Mouse (Mus musculus): ENCODE data around the gene Brat1. TPM values are rescaled to one million over a fixed set of nuclear protein-coding genes. Genes with fewer than 3 reads are reported as not detected.

The Brat1 gene
- total RNA-seq, 2 experiments from 2014 or later = 24.8 to 27.4 TPM

- intact Hi-C loops (cut with DNase I) = no loop called here
- peak in 1 of 2 experiments; percentile 70 for DNase-seq (ENCODE audit: low spot score in 2 of 2)
Measured at GRCm38 (mm10) chr5:140688434-140688833, 16.4 kb upstream of the Brat1 start.

- intact Hi-C loops (cut with DNase I) = no loop called here
- no peak for DNase-seq (ENCODE audit: low spot score in 2 of 2)
Measured at GRCm38 (mm10) chr5:140695987-140696386, 8.8 kb upstream of the Brat1 start.

- no peak for DNase-seq (ENCODE audit: low spot score in 2 of 2)
- intact Hi-C loops (cut with DNase I) = no loop called here
Measured at GRCm38 (mm10) chr5:140699776-140700175, 5.0 kb upstream of the Brat1 start.

- intact Hi-C loops (cut with DNase I) = no loop called here
- DNase-seq (ENCODE audit: low spot score in 2 of 2) = no peak
Measured at GRCm38 (mm10) chr5:140701661-140702060, 3.1 kb upstream of the Brat1 start.

GRCm38 (mm10) chr5:140702103-140702513 lies 2.7 kb upstream of the Brat1 start, which contains the start of gene Iqce:
Gene Iqce (minus strand): TSS chr5:140702378.
- intact Hi-C loops (cut with DNase I) = no loop called here
- DNase-seq (ENCODE audit: low spot score in 2 of 2) = peak; percentile 95 to 97

- DNase-seq (ENCODE audit: low spot score in 2 of 2) = no peak
- intact Hi-C loops (cut with DNase I) = no loop called here
Measured at GRCm38 (mm10) chr5:140702618-140703175, 2.1 kb upstream of the Brat1 start.

GRCm38 (mm10) chr5:140703480-140704377 lies 1.1 kb upstream of the Brat1 start:
- DNase-seq (ENCODE audit: low spot score in 2 of 2) = no peak
- intact Hi-C loops (cut with DNase I) = loop anchor here (2.0 kb wide), 1 partner anchor 55 kb away; the partner anchor contains the start of gene Ttyh3

- intact Hi-C loops (cut with DNase I) = loop anchor here (2.0 to 5.0 kb wide), 2 partner anchors 42 to 57 kb away; partner anchors contain the start of gene Ttyh3
- DNase-seq (ENCODE audit: low spot score in 2 of 2) = no peak
Measured at GRCm38 (mm10) chr5:140705501-140706171, 825 bp downstream of the Brat1 start.

- no peak for DNase-seq (ENCODE audit: low spot score in 2 of 2)
- intact Hi-C loops (cut with DNase I) = no loop called here
Measured at GRCm38 (mm10) chr5:140710315-140710714, 5.5 kb downstream of the Brat1 start.

- intact Hi-C loops (cut with DNase I) = no loop called here
- DNase-seq (ENCODE audit: low spot score in 2 of 2) = peak in 1 of 2 experiments; percentile 74
Measured at GRCm38 (mm10) chr5:140711040-140711439, 6.2 kb downstream of the Brat1 start.

GRCm38 (mm10) chr5:140720773-140721172 lies 16.0 kb downstream of the Brat1 start:
- no peak for DNase-seq (ENCODE audit: low spot score in 2 of 2)
- intact Hi-C loops (cut with DNase I) = no loop called here

- DNase-seq (ENCODE audit: low spot score in 2 of 2) = no peak
- intact Hi-C loops (cut with DNase I) = no loop called here
Measured at GRCm38 (mm10) chr5:140722121-140722520, 17.3 kb downstream of the Brat1 start.

- intact Hi-C loops (cut with DNase I) = no loop called here
- DNase-seq (ENCODE audit: low spot score in 2 of 2) = peak; percentile 78 to 88
Measured at GRCm38 (mm10) chr5:140723822-140724221, 19.0 kb downstream of the Brat1 start, which contains the start of gene Amz1. Gene Amz1 (plus strand): TSS chr5:140724127.

- peak; percentile 68 to 81 for DNase-seq (ENCODE audit: low spot score in 2 of 2)
- intact Hi-C loops (cut with DNase I) = no loop called here
Measured at GRCm38 (mm10) chr5:140726062-140726839, 21.4 kb downstream of the Brat1 start.

GRCm38 (mm10) chr5:140726946-140727740 lies 22.3 kb downstream of the Brat1 start:
- no peak for DNase-seq (ENCODE audit: low spot score in 2 of 2)
- intact Hi-C loops (cut with DNase I) = no loop called here

GRCm38 (mm10) chr5:140731040-140731797 lies 26.4 kb downstream of the Brat1 start:
- DNase-seq (ENCODE audit: low spot score in 2 of 2) = no peak
- intact Hi-C loops (cut with DNase I) = no loop called here

GRCm38 (mm10) chr5:140732195-140732594 lies 27.4 kb downstream of the Brat1 start:
- no peak for DNase-seq (ENCODE audit: low spot score in 2 of 2)
- intact Hi-C loops (cut with DNase I) = no loop called here

GRCm38 (mm10) chr5:140733336-140733735 lies 28.5 kb downstream of the Brat1 start:
- intact Hi-C loops (cut with DNase I) = no loop called here
- no peak for DNase-seq (ENCODE audit: low spot score in 2 of 2)
